Mouse (Mus musculus): ENCODE results near the gene Gm3269. TPM values are rescaled to one million over a fixed set of nuclear protein-coding genes. Genes with fewer than 3 reads are reported as not detected.
"Not testable (repeated sequence)": the region's sequence is repeated elsewhere in the genome, so short reads cannot be mapped to it uniquely, and the experiment has no call there.

The Gm3269 gene
- total RNA-seq (2021) (not detected), polyA plus RNA-seq (2012; rRNA removed) (not detected in 2 replicates)
- long read RNA-seq: 0 reads

- not testable (repeated sequence) for DNase-seq
Measured at GRCm38 (mm10) chr14:4837806-4838205, at the start of gene Gm3269. Gm3269 (plus strand) TSS chr14:4838106.

- DNase-seq: not testable (repeated sequence)
Measured at GRCm38 (mm10) chr14:4806421-4806820, 31.5 kb upstream of the Gm3269 start.

- not testable (repeated sequence) for DNase-seq
Measured at GRCm38 (mm10) chr14:4821950-4822349, 16.0 kb upstream of the Gm3269 start.

- DNase-seq: peak; percentile 4
Measured at GRCm38 (mm10) chr14:4855299-4855980, 17.5 kb downstream of the Gm3269 start, which contains the start of gene Gm3264. Gm3264 (plus strand) TSS chr14:4855576.

- DNase-seq: not testable (repeated sequence)
Measured at GRCm38 (mm10) chr14:4892116-4892515, 54.2 kb downstream of the Gm3269 start, which contains the start of gene Gm3278. Gm3278 (plus strand) TSS chr14:4892416.

Other genes starting within 250 kb of the Gm3269 start
- not detected for gene Gm8159, start 205.8 kb upstream of the Gm3269 start, total RNA-seq (2021)
- not detected in 2 replicates for gene Gm8159, start 205.8 kb upstream of the Gm3269 start, polyA plus RNA-seq (2012; rRNA removed)
- not detected for gene Gm3239, start 173.9 kb upstream of the Gm3269 start, total RNA-seq (2021)
- not detected in 2 replicates for gene Gm3239, start 173.9 kb upstream of the Gm3269 start, polyA plus RNA-seq (2012; rRNA removed)
- gene Gm7876, start 128.9 kb upstream of the Gm3269 start, total RNA-seq (2021): not detected
- not detected in 2 replicates for gene Gm7876, start 128.9 kb upstream of the Gm3269 start, polyA plus RNA-seq (2012; rRNA removed)
- not detected for gene Gm3252, start 111.3 kb upstream of the Gm3269 start, total RNA-seq (2021)
- 0.04 TPM in 1 of 2 replicates, not detected in the other for gene Gm3252, start 111.3 kb upstream of the Gm3269 start, polyA plus RNA-seq (2012; rRNA removed)
- not detected for gene Gm9602, start 61.8 kb upstream of the Gm3269 start, total RNA-seq (2021)
- not detected in 2 replicates for gene Gm9602, start 61.8 kb upstream of the Gm3269 start, polyA plus RNA-seq (2012; rRNA removed)
- gene Gm3264, start 17.5 kb downstream of the Gm3269 start, total RNA-seq (2021): under 1 TPM in 1 of 2 experiments, not detected in 1; 0.52 TPM
- gene Gm3264, start 17.5 kb downstream of the Gm3269 start, polyA plus RNA-seq (2012; rRNA removed): not detected in 2 replicates
- not detected for gene Gm3278, start 54.3 kb downstream of the Gm3269 start, total RNA-seq (2021)
- not detected in 2 replicates for gene Gm3278, start 54.3 kb downstream of the Gm3269 start, polyA plus RNA-seq (2012; rRNA removed)
- not detected for gene Gm8297, start 145.8 kb downstream of the Gm3269 start, total RNA-seq (2021)
- gene Gm8297, start 145.8 kb downstream of the Gm3269 start, polyA plus RNA-seq (2012; rRNA removed): not detected in 2 replicates
- gene Gm3298, start 177.8 kb downstream of the Gm3269 start, total RNA-seq (2021): not detected
- gene Gm3298, start 177.8 kb downstream of the Gm3269 start, polyA plus RNA-seq (2012; rRNA removed): not detected in 2 replicates
- gene 4930555G01Rik, start 212.5 kb downstream of the Gm3269 start, total RNA-seq (2021): not detected
- gene 4930555G01Rik, start 212.5 kb downstream of the Gm3269 start, polyA plus RNA-seq (2012; rRNA removed): not detected in 2 replicates
- not detected for gene Gm8281, start 232.9 kb downstream of the Gm3269 start, total RNA-seq (2021)
- gene Gm8281, start 232.9 kb downstream of the Gm3269 start, polyA plus RNA-seq (2012; rRNA removed): not detected in 2 replicates

Measured in adrenal gland, adult 2 months (tissue).